Mouse (Mus musculus): ENCODE measurements around the gene Olfr122. TPM values are rescaled to one million over a fixed set of nuclear protein-coding genes. Genes with fewer than 3 reads are reported as not detected.

Olfr122 gene
- not detected for total RNA-seq (2021)
- long read RNA-seq, experiment 1, result 0 reads
- long read RNA-seq, experiment 2, result 0 reads

DNA sequence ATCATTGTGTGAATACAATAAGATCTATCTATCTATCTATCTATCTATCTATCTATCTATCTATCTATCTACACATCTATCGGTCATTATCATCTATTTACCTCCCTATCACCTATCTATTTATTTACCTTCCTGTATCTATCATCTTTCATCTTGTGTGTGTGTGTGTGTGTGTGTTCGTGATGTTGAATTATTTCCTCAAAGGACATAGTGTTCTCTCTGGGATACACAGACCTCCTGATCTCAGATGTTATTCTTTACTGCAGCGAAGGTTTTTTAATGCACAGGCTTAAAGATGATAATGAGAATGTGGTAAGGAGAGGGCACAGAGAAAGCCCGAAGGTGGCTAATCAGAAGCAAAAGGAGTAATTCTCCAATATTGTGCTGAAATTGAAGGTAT is at the start of gene Olfr122:
TSS of gene Olfr122 (plus strand) at position 301 of the 400 bp plus-strand sequence.
- DNase-seq, result no peak

DNA sequence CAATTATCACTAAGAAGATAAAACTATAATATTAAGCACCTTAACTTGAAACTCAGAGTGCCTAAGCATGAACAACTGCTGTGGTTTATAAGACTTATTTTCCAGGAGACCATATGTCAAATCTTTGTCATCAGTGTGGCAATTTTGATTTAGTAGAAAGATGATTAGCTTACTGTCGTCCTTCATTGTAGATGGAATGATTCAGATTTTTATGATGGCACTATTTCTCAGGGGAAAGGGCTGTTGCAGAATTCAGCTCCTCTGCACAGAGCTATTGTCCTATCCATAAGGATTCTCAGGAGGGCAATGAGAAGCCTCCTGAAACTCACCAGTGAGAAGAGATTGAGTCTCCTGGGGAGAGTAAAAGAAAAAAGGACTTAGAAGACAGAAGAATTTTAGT is 46.9 kb upstream of the Olfr122 start, which contains the start of gene Olfr120:
TSS of gene Olfr120 (plus strand) at position 301 of the 400 bp plus-strand sequence.
- DNase-seq, result no peak

DNA sequence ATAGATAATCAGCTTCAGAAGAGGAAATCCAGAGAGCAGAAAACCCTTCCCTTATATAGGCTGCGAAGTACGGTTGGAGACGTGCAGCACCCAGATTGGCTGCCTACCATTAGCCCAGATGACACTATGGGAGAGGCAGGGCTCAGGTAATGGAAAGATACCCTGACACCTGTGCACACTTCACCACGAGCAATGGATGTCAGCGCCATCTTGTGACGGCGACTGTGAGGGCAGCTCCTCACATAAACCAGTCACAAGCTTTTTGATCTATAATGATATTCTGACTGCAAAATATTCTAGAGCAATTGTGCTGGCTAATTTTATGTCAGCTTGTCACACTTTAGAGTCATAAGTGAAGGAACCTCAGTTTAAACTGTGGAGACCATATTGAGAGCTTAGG is 30.3 kb upstream of the Olfr122 start:
- DNase-seq, result no peak

DNA sequence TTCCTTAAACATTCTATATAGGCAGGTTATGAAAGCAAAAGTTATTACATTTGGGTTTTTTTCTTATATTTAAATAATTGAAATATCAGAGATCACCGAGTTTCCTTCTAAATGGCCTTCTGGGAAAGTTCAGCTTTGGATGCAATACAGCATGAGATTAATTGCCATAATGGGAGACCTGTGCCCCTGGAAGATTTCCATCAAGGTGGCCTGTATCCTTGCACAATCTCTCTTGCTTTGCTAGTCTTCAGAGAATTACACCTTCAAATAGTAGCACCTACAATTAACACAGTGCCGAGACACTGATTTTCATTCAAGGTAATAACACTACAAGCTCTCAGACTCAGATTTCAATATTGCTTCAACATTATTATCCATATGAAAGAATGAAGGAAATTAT is 24.8 kb downstream of the Olfr122 start, which contains the start of gene Olfr123:
TSS of gene Olfr123 (plus strand) at position 301 of the 400 bp plus-strand sequence.
- no peak for DNase-seq

DNA sequence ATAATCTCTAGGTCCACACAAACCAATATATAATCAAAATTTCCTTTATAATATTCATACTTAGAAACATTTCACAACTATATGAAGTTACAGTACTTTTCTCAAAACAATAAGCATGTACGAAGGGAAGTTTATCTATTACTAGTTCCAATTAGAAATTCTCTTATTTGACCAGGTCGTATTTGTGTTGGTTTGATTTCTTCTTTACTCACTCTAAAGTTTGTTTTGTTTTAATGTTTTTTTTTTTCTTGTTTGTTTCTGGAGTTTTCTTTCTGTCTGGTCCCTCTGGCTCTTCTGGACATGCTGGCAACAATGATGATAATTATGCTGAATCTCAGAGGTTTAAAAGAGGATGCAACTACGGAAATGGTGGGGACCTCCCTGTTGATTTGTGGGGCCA is 31.2 kb downstream of the Olfr122 start, which contains the start of gene Olfr124:
TSS of gene Olfr124 (plus strand) at position 301 of the 400 bp plus-strand sequence.
- DNase-seq, result no peak

Other genes with a start within 250 kb of the Olfr122 start
- gene Olfr112, start 199.2 kb upstream of the Olfr122 start, total RNA-seq (2021), result not detected
- not detected for gene Olfr113, start 190.9 kb upstream of the Olfr122 start, total RNA-seq (2021)
- gene Olfr114, start 175.9 kb upstream of the Olfr122 start, total RNA-seq (2021), result not detected
- gene Olfr115, start 141.5 kb upstream of the Olfr122 start, total RNA-seq (2021), result not detected
- not detected for gene Olfr116, start 141.4 kb upstream of the Olfr122 start, total RNA-seq (2021)
- gene Olfr117, start 104.8 kb upstream of the Olfr122 start, total RNA-seq (2021), result not detected
- gene Olfr118, start 101.6 kb upstream of the Olfr122 start, total RNA-seq (2021), result not detected
- not detected for gene Olfr119, start 72.0 kb upstream of the Olfr122 start, total RNA-seq (2021)
- not detected for gene Olfr120, start 46.8 kb upstream of the Olfr122 start, total RNA-seq (2021)
- gene Olfr121, start 19.8 kb upstream of the Olfr122 start, total RNA-seq (2021), result not detected
- not detected for gene Olfr123, start 24.9 kb downstream of the Olfr122 start, total RNA-seq (2021)
- gene Olfr124, start 31.3 kb downstream of the Olfr122 start, total RNA-seq (2021), result not detected
- gene Olfr125, start 64.3 kb downstream of the Olfr122 start, total RNA-seq (2021), result not detected
- not detected for gene Olfr126, start 78.9 kb downstream of the Olfr122 start, total RNA-seq (2021)
- gene Olfr127, start 131.8 kb downstream of the Olfr122 start, total RNA-seq (2021), result not detected
- not detected for gene Olfr128, start 151.9 kb downstream of the Olfr122 start, total RNA-seq (2021)
- gene Olfr761, start 184.5 kb downstream of the Olfr122 start, total RNA-seq (2021), result not detected

Measured in heart, adult 18-20 months (tissue).